Mouse (Mus musculus) lung, postnatal 10 days (tissue): ENCODE results near the gene Tank.
A peak's percentile ranks its signal among the peaks of the same experiment; 100 is the strongest.

Source experiments
- DNase-seq: peaks from one replicate; pipeline ENCODE4 v3.0.0; 2021

Tank gene

DNA sequence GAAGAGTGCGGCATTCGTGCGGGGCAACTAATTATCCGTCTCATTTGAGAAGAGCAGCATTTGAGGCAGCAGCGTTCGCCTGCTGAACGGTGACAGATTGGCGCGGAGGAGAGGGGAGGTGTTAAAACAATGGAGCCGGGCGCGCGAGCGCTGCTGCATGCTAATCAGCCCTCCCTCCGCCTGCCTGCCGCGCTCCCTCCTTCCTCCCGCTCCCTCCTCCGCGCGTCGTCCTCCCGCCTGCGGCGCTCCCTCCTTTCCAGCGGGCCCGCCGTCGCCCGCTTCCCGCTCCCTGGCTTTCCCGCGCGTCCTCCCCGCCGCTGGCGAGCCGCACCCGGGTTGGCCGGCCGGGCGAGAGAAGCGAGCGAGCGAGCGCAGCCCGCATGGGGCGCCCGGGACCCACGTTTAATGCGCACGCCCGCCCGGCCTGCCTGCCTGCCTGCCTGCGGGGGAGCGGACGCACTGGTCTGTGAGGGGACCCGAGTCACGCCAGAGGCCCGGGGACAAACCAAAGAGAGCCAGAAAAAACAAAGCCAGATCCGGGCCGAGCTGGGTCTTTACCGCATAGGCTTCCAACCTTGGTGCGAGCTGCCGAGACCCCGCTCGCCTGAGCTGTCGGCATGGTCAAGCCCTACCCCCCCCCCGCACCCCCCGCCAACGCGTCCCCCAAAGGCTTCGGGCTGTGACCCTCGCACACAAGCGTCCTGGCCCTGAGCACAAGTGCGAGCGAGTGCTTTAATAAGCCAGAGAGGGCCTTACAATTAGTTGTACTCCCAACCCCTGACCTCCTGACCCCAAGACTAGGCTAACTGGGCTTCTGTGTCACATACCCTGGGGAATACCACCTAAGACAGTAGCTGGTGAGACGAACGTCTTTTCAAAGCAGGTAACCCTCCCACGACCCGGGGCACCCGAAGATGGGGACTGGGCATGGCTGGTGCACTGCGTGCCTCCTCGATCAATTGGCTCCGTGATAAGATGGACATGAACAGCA lies 78.3 kb downstream of the Tank start:
- DNase-seq: peak; percentile 48

GRCm38 (mm10) chr2:61659254-61659653 lies 80.9 kb downstream of the Tank start:
- no peak for DNase-seq

- no peak for DNase-seq
These were observed 84.4 kb downstream of the Tank start for GRCm38 (mm10) chr2:61662833-61663232.

GRCm38 (mm10) chr2:61663573-61664241 lies 85.3 kb downstream of the Tank start:
- DNase-seq: no peak

DNA sequence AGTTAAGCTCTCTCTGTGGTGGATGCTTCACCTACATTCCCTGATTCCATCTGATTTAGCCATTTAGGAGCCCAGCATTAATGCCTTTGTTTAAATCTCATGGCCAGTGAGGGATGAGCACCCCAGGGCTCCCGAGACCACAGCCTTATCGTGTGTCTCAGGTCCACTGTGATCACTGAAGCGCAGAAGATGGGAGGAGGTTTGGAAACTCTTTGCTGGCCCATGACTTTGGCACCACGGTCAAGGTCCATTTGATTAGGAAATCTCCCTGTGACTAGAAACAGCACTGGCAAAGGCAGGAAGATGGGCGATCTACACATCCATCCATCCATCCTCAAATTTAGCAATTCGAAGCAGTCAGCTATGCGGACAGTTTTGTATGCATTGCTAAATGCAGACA lies 89.0 kb downstream of the Tank start:
- DNase-seq: no peak

GRCm38 (mm10) chr2:61668260-61668659 lies 89.9 kb downstream of the Tank start:
- peak; percentile 48 for DNase-seq

DNA sequence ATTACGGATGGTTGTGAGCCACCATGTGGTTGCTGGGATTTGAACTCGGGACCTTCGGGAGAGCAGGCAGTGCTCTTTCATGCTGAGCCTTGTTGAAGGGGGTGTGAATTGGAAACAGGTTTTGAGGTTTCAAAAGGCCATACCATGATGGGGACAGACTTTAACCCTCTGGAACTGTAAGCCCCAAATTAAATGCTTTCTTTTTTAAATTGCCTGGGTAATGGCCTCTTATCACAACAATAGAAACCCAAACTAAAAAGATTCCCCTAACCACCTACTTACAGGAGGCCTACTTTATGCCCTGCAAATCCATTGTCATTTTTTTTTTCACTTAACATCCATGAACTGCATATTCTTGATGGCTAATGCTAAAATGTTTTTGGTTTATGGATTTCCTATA lies 96.2 kb downstream of the Tank start:
- DNase-seq: no peak

- no peak for DNase-seq
These were observed 103.2 kb downstream of the Tank start for GRCm38 (mm10) chr2:61681572-61681971.

DNA sequence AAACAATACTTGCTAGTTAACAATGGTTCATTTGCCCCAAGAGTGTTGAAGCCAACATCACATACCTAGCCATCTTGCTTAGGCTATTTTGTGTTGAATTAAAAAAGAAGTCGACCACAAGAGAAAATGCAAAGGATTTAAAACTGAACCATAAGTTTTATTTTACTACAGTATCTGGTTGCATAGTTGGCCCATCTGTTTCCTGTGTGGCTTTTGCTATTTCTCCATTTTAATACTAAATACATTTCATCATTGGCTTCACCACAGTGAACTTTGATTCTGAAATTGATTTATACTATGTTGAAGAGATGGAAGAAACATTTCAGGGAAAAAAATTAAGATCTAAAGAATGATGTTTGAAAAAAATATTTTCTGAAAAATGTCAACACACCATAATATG lies 108.1 kb downstream of the Tank start:
- no peak for DNase-seq

DNA sequence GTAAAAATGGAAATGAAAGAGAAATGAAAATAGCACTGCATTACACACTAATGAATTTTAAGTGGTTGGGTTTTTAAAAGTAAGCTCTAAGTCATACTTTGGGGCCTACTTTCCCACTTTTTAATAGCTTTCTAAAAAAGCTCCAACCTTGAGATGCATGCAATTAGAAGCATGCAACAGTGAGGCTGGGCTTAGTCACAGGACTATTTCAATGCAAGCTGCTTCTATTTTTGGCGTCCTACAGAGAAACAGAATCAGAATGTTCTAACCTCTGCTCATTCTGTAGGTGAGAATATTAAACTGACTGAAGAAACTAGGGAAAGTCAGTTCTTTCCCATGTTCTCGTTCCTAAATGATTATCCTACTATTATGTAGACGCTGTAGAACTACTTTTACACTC lies 110.7 kb downstream of the Tank start:
- DNase-seq: no peak
